Mouse (Mus musculus) hindbrain, postnatal 0 days (tissue): ENCODE measurements at regions not wholly inside any gene's neighbourhood (a gene's known extent, or its start where the extent isn't known, plus 50 kb on each side); places are given as distances from the start of the nearest gene placed in this dataset.

Source experiments
- ATAC-seq: fragments of 200-750 bp; cut with Nextera tagmentation; 2 replicates; pipeline ENCODE4 v1.8.0; 2017; ENCODE audit warnings: mild to moderate bottlenecking, moderate TSS enrichment, moderate library complexity
- DNase-seq: peaks from one replicate; pipeline ENCODE4 v3.0.0-alpha.2; 2015; ENCODE audit warnings: low spot score
- H3K27ac ChIP-seq: fragments of 300-500 bp; sonication (generic); 2 replicates; pipeline ENCODE4 v1.5.1; 2014; ENCODE audit warnings: mild to moderate bottlenecking
- H3K27me3 ChIP-seq: fragments of 300-500 bp; sonication (generic); 2 replicates; pipeline ENCODE4 v1.6.1; 2014; ENCODE audit warnings: low read length, mixed read lengths; ENCODE audit not compliant: insufficient read depth
- H3K36me3 ChIP-seq: fragments of 300-500 bp; sonication (generic); 2 replicates; pipeline ENCODE4 v1.6.1; 2014; ENCODE audit warnings: low read length, mixed read lengths; ENCODE audit not compliant: insufficient read depth
- H3K4me1 ChIP-seq: fragments of 300-500 bp; sonication (generic); 2 replicates; pipeline ENCODE4 v1.6.1; 2014; ENCODE audit warnings: antibody characterized with exemption, low read length, mixed read lengths; ENCODE audit not compliant: insufficient read depth
- H3K4me2 ChIP-seq: fragments of 300-500 bp; sonication (generic); 2 replicates; pipeline ENCODE4 v1.6.1; 2014; ENCODE audit warnings: low read depth, mild to moderate bottlenecking, low read length, moderate library complexity, mixed read lengths
- H3K4me3 ChIP-seq: fragments of 300-500 bp; sonication (generic); 2 replicates; pipeline ENCODE4 v1.5.1; 2014; ENCODE audit warnings: low read length
- H3K9ac ChIP-seq: fragments of 300-500 bp; sonication (generic); replicated peaks from 2 replicates; pipeline ENCODE4 v1.6.1; 2014; ENCODE audit warnings: mild to moderate bottlenecking, low read length, moderate library complexity, mixed read lengths
- H3K9me3 ChIP-seq: fragments of 300-500 bp; sonication (generic); 2 replicates; pipeline ENCODE4 v1.6.1; 2016; ENCODE audit warnings: low read length, mixed read lengths
- CTCF ChIP-seq: IDR thresholded peaks from 2 replicates; pipeline ENCODE4 v1.5.1; 2016; ENCODE audit warnings: antibody characterized with exemption, control low read depth, low read depth
- WGBS: fragments of 180-500 bp; shearing (Covaris S2); extraction: QIAGEN DNeasy Blood & Tissue Kit; methylation state at CpG from one replicate; pipeline ENCODE4 v1.1.7; 2014; 5-methylcytosine and 5-hydroxymethylcytosine counted together

- Histone ChIP-seq H3K4me2 (no peak overlapping the region), H3K9me3 (no peaks in the 10 kb centered on the region), H3K4me3 (no peak overlapping the region), H3K36me3 (no peaks in the 10 kb centered on the region), H3K27ac (no peak overlapping the region), H3K4me1 (no peaks in the 10 kb centered on the region), H3K9ac (no peak overlapping the region), H3K27me3 (no peaks in the 10 kb centered on the region)
- ATAC-seq: 0 out of 2 replicates have a peak, but pooled peaks have one; percentile 24
- no peak for TF ChIP-seq CTCF
- no peak for DNase-seq
- WGBS: 96% methylated on average over 4 of the region's 4 CpGs
Measured at GRCm38 (mm10) chr10:56453578-56454069, 76.5 kb downstream of the Gja1 start.

- 91% methylated on average over 2 of the region's 2 CpGs for WGBS
- no peak overlapping the region for H3K27ac ChIP-seq
Measured at GRCm38 (mm10) chr10:56455867-56456468, 78.8 kb downstream of the Gja1 start.

GRCm38 (mm10) chr10:56468537-56468936, 91.4 kb downstream of the Gja1 start:
- no peak for TF ChIP-seq CTCF
- Histone ChIP-seq H3K4me3 (no peak overlapping the region), H3K9ac (no peak overlapping the region), H3K27me3 (no peaks in the 10 kb centered on the region), H3K27ac (no peak overlapping the region), H3K4me2 (no peak overlapping the region), H3K36me3 (no peaks in the 10 kb centered on the region), H3K4me1 (no peaks in the 10 kb centered on the region), H3K9me3 (no peaks in the 10 kb centered on the region)
- ATAC-seq (no peak), DNase-seq (no peak)
- WGBS: 75% methylated on average over 6 of the region's 6 CpGs

More at GRCm38 (mm10) chr10:56455867-56456468, 78.8 kb downstream of the Gja1 start:
- no peaks in the 10 kb centered on the region for H3K27me3 ChIP-seq
- H3K4me1 ChIP-seq: no peaks in the 10 kb centered on the region
- H3K9ac ChIP-seq: no peak overlapping the region
- no peak overlapping the region for H3K4me2 ChIP-seq
- no peaks in the 10 kb centered on the region for H3K9me3 ChIP-seq
- no peak for TF ChIP-seq CTCF
- ATAC-seq (no peak), DNase-seq (no peak)
- no peaks in the 10 kb centered on the region for H3K36me3 ChIP-seq
- no peak overlapping the region for H3K4me3 ChIP-seq

- Histone ChIP-seq H3K4me2 (no peak overlapping the region), H3K27ac (no peak overlapping the region), H3K4me3 (no peak overlapping the region), H3K9me3 (no peaks in the 10 kb centered on the region), H3K27me3 (no peaks in the 10 kb centered on the region), H3K9ac (no peak overlapping the region), H3K36me3 (no peaks in the 10 kb centered on the region), H3K4me1 (no peaks in the 10 kb centered on the region)
- no peak for DNase-seq
- WGBS: 70% methylated on average over 15 of the region's 15 CpGs
- TF ChIP-seq CTCF: no peak
- no peak for ATAC-seq
Measured at GRCm38 (mm10) chr10:56468993-56469712, 92.0 kb downstream of the Gja1 start.

GRCm38 (mm10) chr10:56469895-56470294, 92.8 kb downstream of the Gja1 start:
- Histone ChIP-seq H3K27ac (no peak overlapping the region), H3K4me1 (no peaks in the 10 kb centered on the region), H3K27me3 (no peaks in the 10 kb centered on the region), H3K9me3 (no peaks in the 10 kb centered on the region), H3K36me3 (no peaks in the 10 kb centered on the region), H3K4me2 (no peak overlapping the region), H3K4me3 (no peak overlapping the region), H3K9ac (no peak overlapping the region)
- 75% methylated on average over 3 of the region's 3 CpGs for WGBS
- DNase-seq: no peak
- ATAC-seq: no peak
- TF ChIP-seq CTCF: no peak

GRCm38 (mm10) chr10:56474951-56475350, 97.8 kb downstream of the Gja1 start:
- Histone ChIP-seq H3K27ac (no peak overlapping the region), H3K4me3 (no peak overlapping the region), H3K36me3 (no peaks in the 10 kb centered on the region), H3K27me3 (no peaks in the 10 kb centered on the region), H3K9me3 (no peaks in the 10 kb centered on the region), H3K4me1 (no peaks in the 10 kb centered on the region), H3K4me2 (no peak overlapping the region), H3K9ac (no peak overlapping the region)
- ATAC-seq (no peak), DNase-seq (no peak)
- WGBS: 56% methylated on average over 6 of the region's 6 CpGs
- TF ChIP-seq CTCF: no peak
